11 mouse cellular contexts compared by ENCODE assay signal in genomic region chr3:146004347-146005051, GRCm38 (mm10).
"Had no signal": no experiment of that assay in that cellular context is flagged by ENCODE, and none has a peak within 500 bp of the region (broad histone marks: within the 10 kb centered on the region; RNA-seq: fewer than 3 reads in every experiment).

No protein-coding gene starts in this region.

- ATAC-seq: liver, embryonic 12.5 days; midbrain, embryonic 13.5 days had no signal

- H3K27me3 ChIP-seq: limb, embryonic 15.5 days; liver, embryonic 12.5 days; midbrain, embryonic 13.5 days; neural tube, embryonic 15.5 days had no signal

- H3K27ac ChIP-seq: limb, embryonic 15.5 days; liver, embryonic 12.5 days; midbrain, embryonic 13.5 days; neural tube, embryonic 15.5 days; stomach, postnatal 0 days had no signal

- H3K4me1 ChIP-seq: limb, embryonic 15.5 days; liver, embryonic 12.5 days; midbrain, embryonic 13.5 days; neural tube, embryonic 15.5 days had no signal

- H3K9ac ChIP-seq: limb, embryonic 15.5 days; liver, embryonic 12.5 days; midbrain, embryonic 13.5 days; neural tube, embryonic 15.5 days had no signal

- H3K4me3 ChIP-seq: limb, embryonic 15.5 days; liver, embryonic 12.5 days; midbrain, embryonic 13.5 days; neural tube, embryonic 15.5 days had no signal

- DNase-seq: kidney, postnatal 10 days; kidney, postnatal 4 days; layer of hippocampus, postnatal 36 days; right cerebral cortex, adult 18-20 months; right cerebral cortex, postnatal 25 days; thymus, postnatal 14 days had no signal

- H3K9me3 ChIP-seq: limb, embryonic 15.5 days; liver, embryonic 12.5 days; midbrain, embryonic 13.5 days; neural tube, embryonic 15.5 days had no signal

- H3K4me2 ChIP-seq: limb, embryonic 15.5 days; liver, embryonic 12.5 days; midbrain, embryonic 13.5 days; neural tube, embryonic 15.5 days had no signal
